Mouse (Mus musculus) limb, embryonic 14.5 days (tissue): ENCODE data around the gene Dnah2. TPM values are rescaled to one million over a fixed set of nuclear protein-coding genes. Genes with fewer than 3 reads are reported as not detected.
A peak's percentile ranks its signal among the peaks of the same experiment; 100 is the strongest.

Source experiments
- ATAC-seq: fragments of 200-750 bp; cut with Nextera tagmentation; 2 replicates; pipeline ENCODE4 v1.8.0; 2017; ENCODE audit warnings: low read depth, moderate number of reproducible peaks, moderate TSS enrichment; ENCODE audit not compliant: low FRiP score
- DNase-seq: peaks from one replicate; pipeline ENCODE4 v3.0.0-alpha.2; 2015; ENCODE audit warnings: low spot score
- H3K27ac ChIP-seq: fragments of 300-500 bp; sonication (generic); replicated peaks from 2 replicates; pipeline ENCODE4 v1.5.1; 2014; ENCODE audit warnings: low read depth, mild to moderate bottlenecking, low read length, moderate library complexity, mixed read lengths
- H3K27me3 ChIP-seq: fragments of 300-500 bp; sonication (generic); 2 replicates; pipeline ENCODE4 v1.6.1; 2014; ENCODE audit warnings: low read length, mixed read lengths; ENCODE audit not compliant: control insufficient read depth, insufficient read depth
- H3K36me3 ChIP-seq: fragments of 300-500 bp; sonication (generic); 2 replicates; pipeline ENCODE4 v1.6.1; 2014; ENCODE audit warnings: mild to moderate bottlenecking, low read length, moderate library complexity, mixed read lengths; ENCODE audit not compliant: control insufficient read depth, insufficient read depth
- H3K4me1 ChIP-seq: fragments of 300-500 bp; sonication (generic); 2 replicates; pipeline ENCODE4 v1.6.1; 2014; ENCODE audit warnings: antibody characterized with exemption, low read length, mixed read lengths; ENCODE audit not compliant: control insufficient read depth, insufficient read depth
- H3K4me2 ChIP-seq: fragments of 300-500 bp; sonication (generic); replicated peaks from 2 replicates; pipeline ENCODE4 v1.6.1; 2014; ENCODE audit warnings: low read depth, mild to moderate bottlenecking, low read length, moderate library complexity; ENCODE audit not compliant: severe bottlenecking
- H3K4me3 ChIP-seq: fragments of 300-500 bp; sonication (generic); replicated peaks from 2 replicates; pipeline ENCODE4 v1.5.1; 2014; ENCODE audit warnings: low read length
- H3K9ac ChIP-seq: fragments of 300-500 bp; sonication (generic); 2 replicates; pipeline ENCODE4 v1.6.1; 2014; ENCODE audit warnings: mild to moderate bottlenecking, low read depth, low read length, moderate library complexity; ENCODE audit not compliant: severe bottlenecking
- H3K9me3 ChIP-seq: fragments of 300-500 bp; sonication (generic); 2 replicates; pipeline ENCODE4 v1.6.1; 2016; ENCODE audit warnings: low read length; ENCODE audit not compliant: control insufficient read depth
- POLR2A ChIP-seq: fragments of 200-500 bp; IDR thresholded peaks from 2 replicates; pipeline ENCODE4 v1.8.0; 2012; ENCODE audit warnings: inconsistent platforms, mild to moderate bottlenecking, moderate library complexity, borderline replicate concordance; ENCODE audit not compliant: insufficient read depth, insufficient read length; ENCODE audit errors: extremely low read depth
- WGBS: fragments of 180-500 bp; shearing (Covaris S2); extraction: QIAGEN DNeasy Blood & Tissue Kit; methylation state at CpG from one replicate; pipeline ENCODE4 v1.1.7; 2014; 5-methylcytosine and 5-hydroxymethylcytosine counted together
- polyA plus RNA-seq, 2 experiments: library from polyadenylated mRNA; depleted of rRNA in 1 of 2; stranded (reverse) in 1 of 2; unstranded in 1 of 2; fragments of >200 nt; fragmentation: Nextera tagmentation in 1 of 2; extraction: Ambion mirVana in 1 of 2; gene quantifications; 2 replicates each; pipeline versions ENCODE4 v1.2.1 to v1.2.3; 2012 to 2014

Dnah2 gene
- polyA plus RNA-seq, 2 experiments: 4.2 to 4.7 TPM

DNA sequence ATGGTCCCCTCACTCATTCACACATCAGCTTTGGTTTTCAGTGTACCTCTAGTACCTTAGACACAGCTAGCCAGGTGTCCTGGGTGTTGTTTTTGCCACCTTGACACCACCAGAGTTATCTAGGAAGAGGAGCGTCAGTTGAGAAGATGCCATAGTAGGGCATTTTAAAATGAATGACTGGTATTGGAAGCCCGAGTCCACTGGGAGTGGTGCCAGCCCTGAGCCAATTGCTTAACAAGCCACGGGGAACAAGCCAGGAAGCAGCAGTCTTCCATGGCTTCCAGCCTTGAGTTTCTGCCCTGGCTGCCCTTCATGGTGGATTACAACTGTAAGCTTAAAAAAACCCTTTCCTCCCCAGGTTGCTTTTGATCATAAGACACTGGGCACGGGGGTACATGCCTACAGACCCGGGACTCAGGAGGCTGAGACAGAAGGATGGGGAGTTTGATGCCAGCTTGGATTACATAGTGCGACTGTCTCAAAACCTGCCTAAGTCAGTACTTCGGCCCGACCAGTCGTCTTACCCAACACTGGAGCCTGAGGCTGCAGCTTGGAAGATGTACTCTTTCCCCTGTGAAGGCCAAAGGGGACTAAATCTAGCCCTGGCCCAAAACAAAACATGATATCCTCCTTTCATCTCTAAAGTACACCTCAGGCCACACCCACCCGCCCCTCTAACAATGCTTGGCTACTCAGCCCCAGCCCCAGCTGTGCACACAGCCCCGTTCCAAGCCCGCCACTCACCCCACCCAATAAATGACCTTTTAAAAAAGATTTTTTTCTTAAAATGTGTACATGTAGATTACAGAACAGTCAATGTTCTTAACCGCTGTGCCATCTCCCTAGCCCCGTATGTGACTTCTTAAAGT, 159.1 kb downstream of the Dnah2 start:
- H3K4me2 ChIP-seq: no peak overlapping the region
- H3K36me3 ChIP-seq: no peaks in the 10 kb centered on the region
- peaks cover 7% of the 10 kb centered on the region for H3K4me1 ChIP-seq
- no peaks in the 10 kb centered on the region for H3K27me3 ChIP-seq
- H3K27ac ChIP-seq: no peak overlapping the region
- no peak for DNase-seq
- ATAC-seq: 0 out of 2 replicates have a peak, but pooled peaks have one; percentile 1
- H3K9ac ChIP-seq: no peak overlapping the region
- WGBS: 71% methylated on average over 14 of the region's 14 CpGs
- no peak overlapping the region for H3K4me3 ChIP-seq
- TF ChIP-seq POLR2A: no peak
- H3K9me3 ChIP-seq: no peaks in the 10 kb centered on the region

DNA sequence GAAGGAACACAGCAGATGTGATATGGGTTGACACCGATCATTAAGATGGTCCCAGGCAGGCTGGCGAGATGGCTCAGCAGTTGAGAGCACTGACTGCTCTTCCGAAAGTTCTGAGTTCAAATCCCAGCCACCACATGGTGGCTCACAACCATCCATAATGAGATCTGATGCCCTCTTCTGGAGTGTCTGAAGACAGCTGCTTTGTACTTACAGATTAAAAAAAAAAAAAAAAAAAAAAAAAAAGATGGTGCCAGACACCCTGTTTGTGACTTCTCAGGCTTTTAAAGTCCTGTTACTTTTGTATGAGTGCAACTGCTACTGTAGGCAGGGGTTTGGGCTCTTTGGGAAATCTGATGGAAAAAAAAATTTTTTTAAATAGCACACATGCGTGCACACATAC, 160.2 kb downstream of the Dnah2 start:
- ATAC-seq: no peak
- TF ChIP-seq POLR2A: no peak
- Histone ChIP-seq H3K4me3 (no peak overlapping the region), H3K9me3 (no peaks in the 10 kb centered on the region), H3K4me1 (0 out of 2 replicates have a peak, but pooled peaks cover 3% of the 10 kb centered on the region), H3K27me3 (no peaks in the 10 kb centered on the region), H3K4me2 (no peak overlapping the region), H3K36me3 (no peaks in the 10 kb centered on the region), H3K27ac (no peak overlapping the region), H3K9ac (no peak overlapping the region)
- 97% methylated on average over 4 of the region's 4 CpGs for WGBS
- no peak for DNase-seq

DNA sequence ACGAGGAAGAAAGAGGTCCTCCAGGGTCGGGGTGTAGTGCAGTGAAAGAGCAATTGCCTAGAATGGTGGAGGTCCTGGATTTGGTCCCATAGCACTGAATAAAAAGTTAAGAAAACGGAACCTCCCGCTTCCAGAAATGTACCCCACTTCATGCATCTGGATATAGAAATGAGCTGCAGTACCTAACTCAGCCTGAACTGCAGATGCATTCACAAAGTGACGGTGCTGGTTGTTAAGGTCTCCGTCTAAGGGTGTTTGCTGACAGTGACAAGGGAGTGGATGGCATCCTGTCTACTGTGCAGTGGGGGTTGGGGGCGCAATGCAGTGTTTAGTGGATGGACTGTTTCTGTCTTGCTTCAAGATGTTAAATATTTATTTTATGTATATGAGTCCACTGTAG, 162.2 kb downstream of the Dnah2 start:
- Histone ChIP-seq H3K27me3 (no peaks in the 10 kb centered on the region), H3K9ac (no peak overlapping the region), H3K9me3 (no peaks in the 10 kb centered on the region), H3K4me1 (peaks cover 3% of the 10 kb centered on the region; the same call in 1 of the 2 replicates), H3K4me3 (no peak overlapping the region), H3K36me3 (no peaks in the 10 kb centered on the region), H3K27ac (no peak overlapping the region), H3K4me2 (no peak overlapping the region)
- whole genome bisulfite sequencing: 75% methylated on average over 7 of the region's 7 CpGs
- TF ChIP-seq POLR2A: no peak
- ATAC-seq (no peak), DNase-seq (no peak)

DNA sequence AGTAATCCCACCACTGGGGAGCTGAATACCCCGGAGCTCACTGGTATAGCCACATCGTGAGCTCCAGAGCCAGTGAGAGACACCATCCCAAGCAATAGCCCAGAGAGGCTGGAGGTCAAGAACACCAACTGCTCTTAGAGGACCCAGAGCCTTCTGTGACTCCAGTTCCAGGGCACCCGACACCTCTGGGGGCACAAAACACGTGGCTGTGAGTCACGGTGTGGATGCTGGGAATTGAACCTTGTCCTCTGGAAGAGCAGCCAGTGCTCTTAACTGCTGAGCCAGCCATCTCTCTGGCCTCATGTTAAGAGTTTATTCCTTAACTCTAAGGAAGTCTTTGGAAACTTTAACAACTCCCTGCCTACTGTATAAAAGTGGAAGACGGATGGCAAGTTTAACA, 163.9 kb downstream of the Dnah2 start:
- no peak for TF ChIP-seq POLR2A
- no peak overlapping the region for H3K4me3 ChIP-seq
- no peak overlapping the region for H3K4me2 ChIP-seq
- ATAC-seq: no peak
- DNase-seq: no peak
- H3K36me3 ChIP-seq: 0 out of 2 replicates have a peak, but pooled peaks cover 2% of the 10 kb centered on the region
- H3K9me3 ChIP-seq: no peaks in the 10 kb centered on the region
- 70% methylated on average over 6 of the region's 6 CpGs for WGBS
- H3K9ac ChIP-seq: no peak overlapping the region
- H3K27ac ChIP-seq: no peak overlapping the region
- no peaks in the 10 kb centered on the region for H3K27me3 ChIP-seq
- H3K4me1 ChIP-seq: peaks cover under 1% of the 10 kb centered on the region; the same call in 1 of the 2 replicates

DNA sequence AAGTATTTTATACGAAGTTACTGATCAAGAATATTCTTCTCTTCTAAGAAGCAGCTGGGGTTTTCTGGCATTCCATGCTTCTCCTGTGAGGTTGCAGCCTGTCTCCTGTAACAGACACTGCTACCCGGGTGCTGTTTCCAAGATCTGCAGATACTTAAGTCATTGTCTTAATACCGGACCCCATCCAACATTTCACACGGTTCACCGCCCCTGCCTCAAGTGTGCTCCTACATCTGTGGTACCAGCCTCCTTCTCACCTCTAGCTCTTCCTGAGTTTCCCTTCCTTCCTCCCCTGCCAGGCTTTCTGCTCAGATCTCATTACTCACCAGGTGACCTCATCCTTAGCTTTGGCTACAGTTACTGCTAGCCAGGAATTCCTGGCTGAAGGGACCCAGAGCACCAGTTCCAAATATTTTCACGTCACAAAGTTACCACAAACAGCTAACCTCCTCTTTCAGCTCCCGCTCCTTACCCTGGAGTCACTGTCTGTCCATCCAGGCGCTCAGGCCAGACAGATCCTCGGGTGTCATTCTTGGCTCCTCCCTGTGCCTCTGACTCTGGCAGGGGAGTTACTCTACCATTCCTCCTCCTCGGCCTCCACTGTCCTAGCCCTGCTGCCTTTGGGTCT, 166.3 kb downstream of the Dnah2 start:
- TF ChIP-seq POLR2A: no peak
- Histone ChIP-seq H3K36me3 (peaks cover 10% of the 10 kb centered on the region; the same call in 1 of the 2 replicates), H3K27ac (no peak overlapping the region), H3K4me3 (no peak overlapping the region), H3K9ac (no peak overlapping the region), H3K4me2 (no peak overlapping the region), H3K9me3 (no peaks in the 10 kb centered on the region), H3K4me1 (no peaks in the 10 kb centered on the region; the same call in 1 of the 2 replicates), H3K27me3 (no peaks in the 10 kb centered on the region)
- DNase-seq: peak; percentile 11
- peak; percentile 34; the same call in 1 of the 2 replicates for ATAC-seq
- 67% methylated on average over 10 of the region's 10 CpGs for WGBS
